Mouse (Mus musculus): ENCODE results near the gene Klf13. TPM values are rescaled to one million over a fixed set of nuclear protein-coding genes. Genes with fewer than 3 reads are reported as not detected.

Klf13 gene
- polyA plus RNA-seq, 1 experiment: 30.4 TPM

DNA sequence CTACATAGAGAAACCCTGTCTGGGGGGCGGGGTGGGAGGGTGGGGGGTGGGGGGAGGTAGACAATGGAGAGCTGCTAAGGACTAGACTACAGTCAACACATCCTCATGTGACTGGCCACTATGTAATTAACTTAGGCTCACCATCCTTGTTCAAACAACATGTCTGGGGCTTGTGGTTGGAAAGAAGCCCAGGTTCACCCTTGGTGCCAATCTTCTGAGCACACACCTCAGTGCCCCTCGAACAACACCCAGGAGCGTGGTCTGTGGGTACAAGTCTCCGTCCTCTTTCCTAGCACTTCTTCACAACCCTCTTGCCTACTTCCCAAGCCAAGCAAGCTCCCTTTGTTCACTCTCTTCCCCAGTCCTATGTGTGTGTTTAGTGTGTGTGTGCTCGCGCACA lies 11.6 kb downstream of the Klf13 start:
- no peaks in the 10 kb centered on the region for H3K27me3 ChIP-seq (ENCODE audit: control insufficient read depth, insufficient read depth, insufficient read length)
- H3K79me2 ChIP-seq (ENCODE audit: control insufficient read depth, insufficient read depth): peaks cover 90% of the 10 kb centered on the region
- H3K4me2 ChIP-seq (ENCODE audit: low read depth): no peak overlapping the region
- H3K4me3 ChIP-seq: no peak overlapping the region
- no peak for TF ChIP-seq TCF3 (IDR thresholded peaks at IDR 0.05; ENCODE audit: insufficient read length, low read depth)
- no peak for TF ChIP-seq TCF12 (IDR thresholded peaks at IDR 0.05; ENCODE audit: insufficient read depth, poor library complexity, severe bottlenecking)
- no peak for TF ChIP-seq REST (IDR thresholded peaks at IDR 0.05; ENCODE audit: insufficient read depth, insufficient read length)
- no peak for TF ChIP-seq POLR2A (IDR thresholded peaks at IDR 0.05; ENCODE audit: insufficient read length, low read depth)
- TF ChIP-seq POLR2AphosphoS2 (IDR thresholded peaks at IDR 0.05; ENCODE audit: insufficient read length, low read depth): peak; percentile 13
- no peak for TF ChIP-seq USF1 (IDR thresholded peaks at IDR 0.05; ENCODE audit: low read depth)
- H3ac ChIP-seq (ENCODE audit: control insufficient read depth, insufficient read length): no peak overlapping the region
- no peaks in the 10 kb centered on the region for H3K36me3 ChIP-seq (ENCODE audit: control insufficient read depth, insufficient read depth)

DNA sequence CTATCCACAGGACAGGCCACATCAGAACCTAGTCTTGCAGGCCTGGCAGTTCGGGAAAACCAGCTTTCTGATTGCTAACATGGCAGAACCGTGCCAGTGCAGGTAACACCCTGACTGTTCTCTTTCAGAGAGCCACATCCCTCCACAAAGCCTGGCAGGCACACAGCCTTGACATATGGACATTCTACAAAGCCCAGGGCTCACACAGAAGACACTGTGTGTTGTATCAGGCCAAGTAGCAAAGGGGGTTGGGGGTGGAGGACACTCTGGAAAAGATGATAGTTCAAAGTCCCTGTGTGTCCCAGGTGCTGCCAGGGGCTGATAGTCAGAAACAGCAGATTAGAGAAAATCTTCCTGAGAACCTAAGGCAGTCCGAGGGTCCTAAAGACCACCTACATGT lies 12.2 kb downstream of the Klf13 start:
- Histone ChIP-seq H3K4me2 (ENCODE audit: low read depth) (peak overlapping the region; percentile 86), H3K4me3 (no peak overlapping the region), H3K79me2 (ENCODE audit: control insufficient read depth, insufficient read depth) (peaks cover 90% of the 10 kb centered on the region), H3K27me3 (ENCODE audit: control insufficient read depth, insufficient read depth, insufficient read length) (no peaks in the 10 kb centered on the region), H3K36me3 (ENCODE audit: control insufficient read depth, insufficient read depth) (no peaks in the 10 kb centered on the region), H3ac (ENCODE audit: control insufficient read depth, insufficient read length) (no peak overlapping the region)
- TF ChIP-seq REST (IDR thresholded peaks at IDR 0.05; ENCODE audit: insufficient read depth, insufficient read length) (no peak), TCF12 (IDR thresholded peaks at IDR 0.05; ENCODE audit: insufficient read depth, poor library complexity, severe bottlenecking) (no peak), MYOG (IDR thresholded peaks at IDR 0.05; ENCODE audit: control insufficient read depth in 1 of 3, insufficient read depth in 1 of 3, insufficient read length in 2 of 3, low read depth in 2 of 3) (no peak), SRF (IDR thresholded peaks at IDR 0.05; ENCODE audit: control insufficient read depth, insufficient read length, low read depth) (no peak), POLR2A (IDR thresholded peaks at IDR 0.05; ENCODE audit: insufficient read length, low read depth) (no peak), MAX (IDR thresholded peaks at IDR 0.05; ENCODE audit: low read depth) (no peak), CEBPB (IDR thresholded peaks at IDR 0.05; ENCODE audit: insufficient read depth, poor library complexity, severe bottlenecking) (no peak), TCF3 (IDR thresholded peaks at IDR 0.05; ENCODE audit: insufficient read length, low read depth) (no peak), MYOD1 (IDR thresholded peaks at IDR 0.05; ENCODE audit: control insufficient read depth in 1 of 3, insufficient read length in 2 of 3, low read depth in 2 of 3) (no peak)

DNA sequence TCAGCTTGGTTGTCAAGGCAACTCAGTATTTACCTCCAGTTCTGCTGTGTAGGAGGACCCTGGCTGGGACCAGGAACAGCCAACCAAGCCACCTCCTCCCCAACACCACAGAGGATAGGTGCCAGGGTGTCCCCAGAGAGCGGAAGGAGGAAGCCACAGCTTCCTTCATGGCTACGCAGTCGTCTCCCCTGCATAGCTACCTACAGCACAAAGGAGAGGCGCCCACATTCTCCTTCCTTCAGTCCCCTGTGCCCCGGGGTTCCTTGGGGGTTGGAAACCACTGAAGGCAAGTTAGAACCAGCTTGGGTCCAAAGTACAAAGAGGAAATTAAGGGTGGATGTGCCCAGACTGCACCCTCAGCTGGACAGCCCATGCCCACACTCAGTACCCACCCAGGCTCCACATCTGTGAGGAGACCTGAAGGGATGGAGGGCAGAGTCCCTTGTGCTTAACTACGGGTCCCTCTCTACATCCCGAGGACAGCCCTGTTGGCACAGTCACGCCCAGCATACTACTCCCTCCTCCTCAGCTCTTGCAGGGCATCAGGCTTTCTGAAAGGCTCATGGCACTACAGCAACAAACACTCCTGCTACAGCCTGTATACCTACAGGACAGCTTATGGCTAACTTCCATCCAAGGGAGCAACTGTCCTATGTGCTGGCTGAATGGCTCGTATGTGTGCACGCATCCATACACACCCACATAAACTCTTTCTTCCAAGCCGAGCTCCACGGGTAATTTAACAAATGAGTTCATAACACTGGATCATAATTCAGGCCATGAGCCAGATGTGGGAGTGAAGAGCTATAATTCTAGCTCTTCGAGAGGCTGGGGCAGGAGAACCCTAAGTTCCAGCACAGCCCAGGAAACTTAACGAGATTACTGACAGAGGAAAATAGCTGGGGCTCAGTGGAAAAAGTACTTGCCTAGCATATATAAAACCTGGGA lies 13.0 kb downstream of the Klf13 start:
- no peak overlapping the region for H3K4me3 ChIP-seq
- peaks cover 90% of the 10 kb centered on the region for H3K79me2 ChIP-seq (ENCODE audit: control insufficient read depth, insufficient read depth)
- peak overlapping the region; percentile 86 for H3K4me2 ChIP-seq (ENCODE audit: low read depth)
- H3K27me3 ChIP-seq (ENCODE audit: control insufficient read depth, insufficient read depth, insufficient read length): no peaks in the 10 kb centered on the region
- no peak overlapping the region for H3ac ChIP-seq (ENCODE audit: control insufficient read depth, insufficient read length)
- no peaks in the 10 kb centered on the region for H3K36me3 ChIP-seq (ENCODE audit: control insufficient read depth, insufficient read depth)
- TF ChIP-seq MYOD1 (IDR thresholded peaks at IDR 0.05; ENCODE audit: control insufficient read depth in 1 of 3, insufficient read length in 2 of 3, low read depth in 2 of 3) (peak in 1 of 3 experiments; percentile 7), MAX (IDR thresholded peaks at IDR 0.05; ENCODE audit: low read depth) (no peak)

DNA sequence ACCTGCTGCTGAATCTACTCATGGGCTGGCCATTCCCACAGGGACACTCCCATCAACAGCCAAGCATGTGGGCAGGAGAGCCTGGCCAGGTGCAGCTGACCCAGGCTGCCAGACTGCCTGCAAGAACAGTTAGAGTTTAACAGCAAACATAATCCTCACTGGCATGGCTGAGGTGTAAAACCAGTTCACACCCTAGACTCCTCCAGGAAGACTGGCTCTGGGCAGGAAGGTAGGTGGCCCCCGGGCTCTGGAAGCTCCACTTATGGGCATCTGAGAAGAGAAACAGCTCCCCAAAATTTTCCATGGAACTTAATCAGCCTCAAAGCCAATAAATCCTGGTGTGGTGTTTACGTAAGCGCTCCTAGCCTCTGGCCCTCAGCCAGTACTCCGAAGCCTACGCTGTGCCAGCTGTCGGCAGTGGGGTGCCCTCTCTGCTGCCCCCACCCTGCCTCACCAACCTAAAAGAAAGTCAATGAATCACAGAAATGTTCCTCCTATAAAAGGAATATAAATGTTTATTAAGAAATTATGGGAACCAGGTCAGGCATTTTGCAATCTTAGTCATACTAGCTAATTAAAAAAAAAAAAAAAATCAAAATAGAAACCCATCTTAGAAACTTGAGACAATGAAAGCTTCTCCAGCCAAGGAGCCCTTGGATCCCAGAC lies 13.8 kb downstream of the Klf13 start:
- no peak overlapping the region for H3K4me3 ChIP-seq
- peaks cover 5% of the 10 kb centered on the region for H3K36me3 ChIP-seq (ENCODE audit: control insufficient read depth, insufficient read depth)
- no peaks in the 10 kb centered on the region for H3K27me3 ChIP-seq (ENCODE audit: control insufficient read depth, insufficient read depth, insufficient read length)
- H3K79me2 ChIP-seq (ENCODE audit: control insufficient read depth, insufficient read depth): peaks cover 90% of the 10 kb centered on the region
- H3K4me2 ChIP-seq (ENCODE audit: low read depth): peak overlapping the region; percentile 86
- TF ChIP-seq MYOD1 (IDR thresholded peaks at IDR 0.05; ENCODE audit: control insufficient read depth in 1 of 3, insufficient read length in 2 of 3, low read depth in 2 of 3) (peak in 2 of 3 experiments; percentile 88 to 95), REST (IDR thresholded peaks at IDR 0.05; ENCODE audit: insufficient read depth, insufficient read length) (no peak), MYOG (IDR thresholded peaks at IDR 0.05; ENCODE audit: control insufficient read depth in 1 of 3, insufficient read depth in 1 of 3, insufficient read length in 2 of 3, low read depth in 2 of 3) (peak; percentile 70 to 86 (median 83)), USF1 (IDR thresholded peaks at IDR 0.05; ENCODE audit: low read depth) (no peak), TCF3 (IDR thresholded peaks at IDR 0.05; ENCODE audit: insufficient read length, low read depth) (peak; percentile 31), POLR2A (IDR thresholded peaks at IDR 0.05; ENCODE audit: insufficient read length, low read depth) (no peak), CEBPB (IDR thresholded peaks at IDR 0.05; ENCODE audit: insufficient read depth, poor library complexity, severe bottlenecking) (0 out of 2 replicates have a peak, but pooled peaks have one; percentile 8), POLR2AphosphoS2 (IDR thresholded peaks at IDR 0.05; ENCODE audit: insufficient read length, low read depth) (no peak), TCF12 (IDR thresholded peaks at IDR 0.05; ENCODE audit: insufficient read depth, poor library complexity, severe bottlenecking) (peak; percentile 22), E2F4 (IDR thresholded peaks at IDR 0.05; ENCODE audit: insufficient read depth) (no peak), MAX (IDR thresholded peaks at IDR 0.05; ENCODE audit: low read depth) (no peak), SRF (IDR thresholded peaks at IDR 0.05; ENCODE audit: control insufficient read depth, insufficient read length, low read depth) (no peak)
- H3ac ChIP-seq (ENCODE audit: control insufficient read depth, insufficient read length): no peak overlapping the region

Measured in myocyte (in vitro differentiated cells).